Mouse (Mus musculus): ENCODE results near the gene Tbc1d10a.

GRCm38 (mm10) chr11:4205097-4205655 lies 18.6 kb downstream of the Tbc1d10a start:
- TF ChIP-seq TAL1 (IDR thresholded peaks at IDR 0.05; ENCODE audit: low read length) (no peak), GATA1 (IDR thresholded peaks at IDR 0.05; ENCODE audit: low read length) (no peak)

Data from erythroblast, embryonic 14.5 days (primary cell).